Mouse (Mus musculus): ENCODE results near the gene Afap1l2. TPM values are rescaled to one million over a fixed set of nuclear protein-coding genes. Genes with fewer than 3 reads are reported as not detected.

Afap1l2 gene
- polyA plus RNA-seq, 1 experiment from 2014 or later: 2.6 TPM

- no peaks in the 10 kb centered on the region for H3K4me1 ChIP-seq (replicated peaks)
- no peak overlapping the region for H3K4me2 ChIP-seq
- H3K9me3 ChIP-seq (replicated peaks): no peaks in the 10 kb centered on the region
- H3K36me3 ChIP-seq: no peaks in the 10 kb centered on the region
- no peak for ATAC-seq (replicated peaks; ENCODE audit: insufficient number of reproducible peaks, insufficient read depth, low FRiP score, low read depth)
- no peak overlapping the region for H3K27ac ChIP-seq
- no peaks in the 10 kb centered on the region for H3K27me3 ChIP-seq
- 84% methylated on average over 7 of the region's 7 CpGs for WGBS
- H3K4me3 ChIP-seq: no peak overlapping the region
- H3K9ac ChIP-seq: no peak overlapping the region
Observed at GRCm38 (mm10) chr19:56950818-56951217, 57.2 kb downstream of the Afap1l2 start.

DNA sequence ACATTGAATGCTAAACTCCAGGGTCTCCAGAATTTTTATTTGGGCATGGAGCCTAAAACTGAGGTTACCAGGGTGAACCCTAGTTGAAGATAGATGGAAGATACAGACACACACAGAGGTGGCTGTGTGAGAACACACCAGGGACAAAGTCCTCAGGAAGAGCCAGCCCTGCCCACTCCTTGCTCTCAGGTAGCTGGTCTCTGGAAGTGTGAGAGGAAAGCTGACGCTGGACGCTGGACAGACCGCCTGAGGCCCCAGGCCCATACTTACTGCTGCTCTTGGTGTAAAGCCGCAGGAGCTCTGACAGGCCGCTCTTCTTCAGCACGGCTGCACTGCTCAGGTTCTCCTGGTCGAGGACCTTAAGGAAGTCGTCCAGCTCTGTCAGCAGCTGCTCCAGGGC is 58.2 kb downstream of the Afap1l2 start:
- Histone ChIP-seq H3K9me3 (replicated peaks) (no peaks in the 10 kb centered on the region), H3K27ac (no peak overlapping the region), H3K4me1 (replicated peaks) (no peaks in the 10 kb centered on the region), H3K4me2 (no peak overlapping the region), H3K4me3 (no peak overlapping the region), H3K9ac (no peak overlapping the region), H3K36me3 (no peaks in the 10 kb centered on the region), H3K27me3 (no peaks in the 10 kb centered on the region)
- ATAC-seq (replicated peaks; ENCODE audit: insufficient number of reproducible peaks, insufficient read depth, low FRiP score, low read depth): no peak
- 56% methylated on average over 8 of the region's 8 CpGs for WGBS

- H3K27ac ChIP-seq: no peak overlapping the region
- ATAC-seq (replicated peaks; ENCODE audit: insufficient number of reproducible peaks, insufficient read depth, low FRiP score, low read depth): no peak
- H3K4me3 ChIP-seq: no peak overlapping the region
- H3K27me3 ChIP-seq: no peaks in the 10 kb centered on the region
- no peaks in the 10 kb centered on the region for H3K9me3 ChIP-seq (replicated peaks)
- no peaks in the 10 kb centered on the region for H3K36me3 ChIP-seq
- H3K4me2 ChIP-seq: no peak overlapping the region
- 54% methylated on average over 6 of the region's 6 CpGs for WGBS
- H3K9ac ChIP-seq: no peak overlapping the region
- no peaks in the 10 kb centered on the region for H3K4me1 ChIP-seq (replicated peaks)
Observed at GRCm38 (mm10) chr19:56947971-56948610, 59.9 kb downstream of the Afap1l2 start.

- H3K4me3 ChIP-seq: no peak overlapping the region
- no peaks in the 10 kb centered on the region for H3K27me3 ChIP-seq
- H3K36me3 ChIP-seq: no peaks in the 10 kb centered on the region
- no peaks in the 10 kb centered on the region for H3K9me3 ChIP-seq (replicated peaks)
- 85% methylated on average over 3 of the region's 3 CpGs for WGBS
- no peaks in the 10 kb centered on the region for H3K4me1 ChIP-seq (replicated peaks)
- H3K4me2 ChIP-seq: no peak overlapping the region
- H3K27ac ChIP-seq: no peak overlapping the region
- ATAC-seq (replicated peaks; ENCODE audit: insufficient number of reproducible peaks, insufficient read depth, low FRiP score, low read depth): no peak
- H3K9ac ChIP-seq: no peak overlapping the region
Observed at GRCm38 (mm10) chr19:56946727-56947126, 61.3 kb downstream of the Afap1l2 start.

DNA sequence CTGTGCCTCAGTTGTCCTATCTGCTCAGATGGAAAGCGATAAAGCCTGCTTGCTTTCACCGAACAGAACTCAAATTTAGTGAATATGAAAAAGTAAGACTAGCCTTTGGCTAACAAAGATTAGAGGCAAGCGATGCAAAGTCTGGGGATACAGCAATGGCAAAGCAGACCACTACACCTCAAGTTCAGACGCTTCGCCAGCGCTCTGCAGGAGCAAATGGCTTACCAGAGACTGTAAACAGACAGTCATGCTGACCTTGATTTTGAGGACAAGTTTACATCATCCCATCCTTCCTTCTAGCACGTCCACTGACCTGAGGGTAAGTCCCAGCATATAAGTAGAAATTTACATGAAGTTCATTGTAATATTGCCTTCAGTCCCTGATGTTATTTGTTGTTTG is 61.8 kb downstream of the Afap1l2 start:
- Histone ChIP-seq H3K4me1 (replicated peaks) (no peaks in the 10 kb centered on the region), H3K4me3 (no peak overlapping the region)
- WGBS: 87% methylated on average over 7 of the region's 7 CpGs

GRCm38 (mm10) chr19:56945621-56946020 is 62.4 kb downstream of the Afap1l2 start:
- H3K27ac ChIP-seq: no peak overlapping the region
- no peak overlapping the region for H3K9ac ChIP-seq
- no peaks in the 10 kb centered on the region for H3K9me3 ChIP-seq (replicated peaks)
- H3K27me3 ChIP-seq: no peaks in the 10 kb centered on the region
- peaks cover 6% of the 10 kb centered on the region; the same call in 1 of the 2 replicates for H3K4me1 ChIP-seq (replicated peaks)
- no peak overlapping the region for H3K4me3 ChIP-seq
- H3K4me2 ChIP-seq: no peak overlapping the region
- no peak for ATAC-seq (replicated peaks; ENCODE audit: insufficient number of reproducible peaks, insufficient read depth, low FRiP score, low read depth)
- 76% methylated on average over 2 of the region's 2 CpGs for WGBS
- H3K36me3 ChIP-seq: no peaks in the 10 kb centered on the region

More for the DNA sequence above, 61.8 kb downstream of the Afap1l2 start:
- Histone ChIP-seq H3K4me2 (no peak overlapping the region), H3K9ac (no peak overlapping the region), H3K27ac (no peak overlapping the region), H3K9me3 (replicated peaks) (no peaks in the 10 kb centered on the region), H3K36me3 (no peaks in the 10 kb centered on the region), H3K27me3 (no peaks in the 10 kb centered on the region)
- ATAC-seq (replicated peaks; ENCODE audit: insufficient number of reproducible peaks, insufficient read depth, low FRiP score, low read depth): no peak

GRCm38 (mm10) chr19:56944826-56945225 is 63.2 kb downstream of the Afap1l2 start:
- no peak overlapping the region for H3K4me3 ChIP-seq
- H3K4me2 ChIP-seq: no peak overlapping the region
- 92% methylated on average over 3 of the region's 3 CpGs for WGBS
- H3K36me3 ChIP-seq: no peaks in the 10 kb centered on the region
- H3K4me1 ChIP-seq (replicated peaks): peaks cover 12% of the 10 kb centered on the region; the same call in 1 of the 2 replicates
- ATAC-seq (replicated peaks; ENCODE audit: insufficient number of reproducible peaks, insufficient read depth, low FRiP score, low read depth): no peak
- no peaks in the 10 kb centered on the region for H3K9me3 ChIP-seq (replicated peaks)
- no peaks in the 10 kb centered on the region for H3K27me3 ChIP-seq
- no peak overlapping the region for H3K27ac ChIP-seq
- H3K9ac ChIP-seq: no peak overlapping the region

DNA sequence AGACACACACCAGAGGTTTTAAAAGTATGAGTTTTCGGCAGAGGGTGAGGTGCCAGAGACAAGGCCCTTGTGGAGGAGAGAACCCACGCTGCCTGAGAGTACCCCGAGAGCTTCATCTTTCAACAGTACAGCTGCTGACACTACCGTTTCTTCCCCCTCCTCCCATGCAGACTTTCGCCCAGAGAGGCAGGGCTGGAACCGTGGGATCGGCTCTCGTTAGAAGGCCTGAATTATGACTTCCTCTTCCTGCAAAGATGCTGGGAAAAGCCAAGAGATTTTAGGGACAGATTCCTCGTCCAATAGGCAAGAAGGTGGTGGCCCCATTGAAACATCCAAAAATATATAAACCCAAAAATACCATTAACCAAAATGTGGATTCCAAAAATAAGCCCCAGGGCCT is 63.8 kb downstream of the Afap1l2 start:
- ATAC-seq (replicated peaks; ENCODE audit: insufficient number of reproducible peaks, insufficient read depth, low FRiP score, low read depth): no peak
- no peaks in the 10 kb centered on the region for H3K9me3 ChIP-seq (replicated peaks)
- H3K27ac ChIP-seq: no peak overlapping the region
- H3K4me2 ChIP-seq: no peak overlapping the region
- no peak overlapping the region for H3K4me3 ChIP-seq
- no peaks in the 10 kb centered on the region for H3K27me3 ChIP-seq
- peaks cover 12% of the 10 kb centered on the region; the same call in 1 of the 2 replicates for H3K4me1 ChIP-seq (replicated peaks)
- no peak overlapping the region for H3K9ac ChIP-seq
- H3K36me3 ChIP-seq: no peaks in the 10 kb centered on the region
- whole genome bisulfite sequencing: 64% methylated on average over 9 of the region's 9 CpGs

- H3K4me3 ChIP-seq: no peak overlapping the region
- H3K9me3 ChIP-seq (replicated peaks): no peaks in the 10 kb centered on the region
- no peak overlapping the region for H3K27ac ChIP-seq
- H3K4me1 ChIP-seq (replicated peaks): peaks cover 12% of the 10 kb centered on the region; the same call in 1 of the 2 replicates
- H3K27me3 ChIP-seq: no peaks in the 10 kb centered on the region
- H3K4me2 ChIP-seq: no peak overlapping the region
- no peaks in the 10 kb centered on the region for H3K36me3 ChIP-seq
- 89% methylated on average over 7 of the region's 7 CpGs for WGBS
- H3K9ac ChIP-seq: no peak overlapping the region
- ATAC-seq (replicated peaks; ENCODE audit: insufficient number of reproducible peaks, insufficient read depth, low FRiP score, low read depth): no peak
Observed at GRCm38 (mm10) chr19:56942216-56942615, 65.8 kb downstream of the Afap1l2 start.

- no peaks in the 10 kb centered on the region for H3K9me3 ChIP-seq (replicated peaks)
- peaks cover 16% of the 10 kb centered on the region for H3K4me1 ChIP-seq (replicated peaks)
- H3K9ac ChIP-seq: no peak overlapping the region
- H3K36me3 ChIP-seq: no peaks in the 10 kb centered on the region
- 69% methylated on average over 11 of the region's 11 CpGs for WGBS
- H3K4me2 ChIP-seq: no peak overlapping the region
- ATAC-seq (replicated peaks; ENCODE audit: insufficient number of reproducible peaks, insufficient read depth, low FRiP score, low read depth): 0 out of 2 replicates have a peak, but pooled peaks have one; percentile 6
- H3K27ac ChIP-seq: no peak overlapping the region
- H3K27me3 ChIP-seq: no peaks in the 10 kb centered on the region
- no peak overlapping the region for H3K4me3 ChIP-seq
Observed at GRCm38 (mm10) chr19:56940507-56940906, 67.5 kb downstream of the Afap1l2 start.

- no peak for ATAC-seq (replicated peaks; ENCODE audit: insufficient number of reproducible peaks, insufficient read depth, low FRiP score, low read depth)
- H3K36me3 ChIP-seq: no peaks in the 10 kb centered on the region
- H3K9ac ChIP-seq: no peak overlapping the region
- H3K4me1 ChIP-seq (replicated peaks): peaks cover 16% of the 10 kb centered on the region
- no peak overlapping the region for H3K4me3 ChIP-seq
- H3K27ac ChIP-seq: no peak overlapping the region
- no peaks in the 10 kb centered on the region for H3K27me3 ChIP-seq
- WGBS: 71% methylated on average over 9 of the region's 9 CpGs
- H3K4me2 ChIP-seq: no peak overlapping the region
- H3K9me3 ChIP-seq (replicated peaks): no peaks in the 10 kb centered on the region
Observed at GRCm38 (mm10) chr19:56939826-56940225, 68.2 kb downstream of the Afap1l2 start.

- 86% methylated on average over 5 of the region's 5 CpGs for WGBS
Observed at GRCm38 (mm10) chr19:56937911-56938310, 70.1 kb downstream of the Afap1l2 start.

More at GRCm38 (mm10) chr19:56937911-56938310, 70.1 kb downstream of the Afap1l2 start:
- ATAC-seq (replicated peaks; ENCODE audit: insufficient number of reproducible peaks, insufficient read depth, low FRiP score, low read depth): no peak
- peaks cover 16% of the 10 kb centered on the region for H3K4me1 ChIP-seq (replicated peaks)
- H3K4me2 ChIP-seq: no peak overlapping the region
- no peak overlapping the region for H3K9ac ChIP-seq
- H3K9me3 ChIP-seq (replicated peaks): no peaks in the 10 kb centered on the region
- H3K27ac ChIP-seq: no peak overlapping the region
- H3K27me3 ChIP-seq: no peaks in the 10 kb centered on the region
- H3K4me3 ChIP-seq: no peak overlapping the region
- H3K36me3 ChIP-seq: no peaks in the 10 kb centered on the region

Measured in heart, embryonic 15.5 days (tissue).